Mouse (Mus musculus): Measurements from ENCODE around the gene Cst11. TPM values are rescaled to one million over a fixed set of nuclear protein-coding genes. Genes with fewer than 3 reads are reported as not detected.
A peak's percentile ranks its signal among the peaks of the same experiment; 100 is the strongest.
"Not testable (repeated sequence)": the region's sequence is repeated elsewhere in the genome, so short reads cannot be mapped to it uniquely, and the experiment has no call there.

Gene Cst11
- total RNA-seq (2014; rRNA removed; ENCODE audit: low replicate concordance) (not detected in 2 replicates), polyA plus RNA-seq (2015; fragmentation: Nextera tagmentation; extraction: Ambion mirVana) (not detected in 2 replicates)

DNA sequence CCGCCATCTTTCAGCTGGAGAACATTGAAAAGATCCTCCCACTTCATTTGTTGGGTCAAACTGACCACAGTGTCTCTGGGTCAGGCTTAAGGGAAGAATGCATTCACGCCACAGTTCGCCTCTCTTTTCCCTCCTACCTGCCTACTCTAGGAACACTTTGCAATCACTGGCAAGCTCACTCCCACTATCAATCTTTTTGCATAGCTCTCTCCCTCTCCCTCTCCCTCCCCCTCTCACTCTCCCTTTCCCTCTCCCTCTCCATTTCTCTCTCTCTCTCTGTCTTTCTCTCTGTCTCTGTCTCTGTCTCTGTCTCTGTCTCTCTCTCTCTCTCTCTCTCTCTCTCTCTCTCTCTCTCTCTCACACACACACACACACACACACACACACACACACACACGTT, at the start of gene Cst11:
Cst11 (minus strand) TSS at position 101 of the 400 bp plus-strand sequence.
- not testable (repeated sequence) for H3K9me3 ChIP-seq (replicated peaks; ENCODE audit: control insufficient read depth, low read length); H3K36me3 ChIP-seq (replicated peaks; ENCODE audit: control insufficient read depth, insufficient read depth, low read length); H3K4me2 ChIP-seq (ENCODE audit: low read depth, low read length); H3K4me3 ChIP-seq (ENCODE audit: low read depth, low read length); H3K4me1 ChIP-seq (ENCODE audit: control insufficient read depth, insufficient read depth); H3K9ac ChIP-seq (replicated peaks; ENCODE audit: low read depth, low read length); H3K27ac ChIP-seq (ENCODE audit: low read depth); ATAC-seq (ENCODE audit: insufficient read depth, low read depth); DNase-seq (ENCODE audit: low spot score); H3K27me3 ChIP-seq (ENCODE audit: control insufficient read depth, insufficient read depth, low read length)
- 79% methylated on average over 4 of the region's 4 CpGs for WGBS

DNA sequence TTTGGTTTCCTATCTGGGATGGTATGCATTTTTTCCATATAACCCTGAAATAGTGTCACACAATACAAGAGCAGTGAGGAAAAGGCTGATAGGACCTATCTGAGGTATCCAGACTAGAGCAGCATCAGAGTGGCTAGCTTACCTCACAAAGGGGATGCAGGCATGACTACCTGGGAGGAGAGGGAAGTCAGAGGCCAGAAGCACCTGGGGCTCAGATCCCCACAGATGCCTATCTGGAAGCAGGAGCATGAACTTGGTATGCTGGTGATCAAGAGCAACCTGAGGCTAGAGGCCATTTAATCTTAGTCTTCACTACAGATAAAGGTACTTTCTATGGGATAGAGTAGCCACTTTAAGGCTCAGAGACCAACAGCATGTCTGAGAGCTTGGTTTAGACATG, 48.6 kb upstream of the Cst11 start, which contains the start of gene Cst13:
Cst13 (plus strand) TSS at position 173 of the 400 bp plus-strand sequence.
- no peaks in the 10 kb centered on the region for H3K27me3 ChIP-seq (ENCODE audit: control insufficient read depth, insufficient read depth, low read length)
- H3K9ac ChIP-seq (replicated peaks; ENCODE audit: low read depth, low read length) = no peak within 1 kb of the TSS
- TF ChIP-seq EP300 (IDR thresholded peaks at IDR 0.05; ENCODE audit: low read depth) (no peak), CTCF (IDR thresholded peaks at IDR 0.05; ENCODE audit: low read depth) (no peak)
- no peaks in the 10 kb centered on the region for H3K4me1 ChIP-seq (ENCODE audit: control insufficient read depth, insufficient read depth)
- H3K27ac ChIP-seq (ENCODE audit: low read depth) = no peak within 1 kb of the TSS
- no peaks in the 10 kb centered on the region for H3K36me3 ChIP-seq (replicated peaks; ENCODE audit: control insufficient read depth, insufficient read depth, low read length)
- H3K9me3 ChIP-seq (replicated peaks; ENCODE audit: control insufficient read depth, low read length) = no peaks in the 10 kb centered on the region
- H3K4me3 ChIP-seq (ENCODE audit: low read depth, low read length) = no peak within 1 kb of the TSS
- no peak for ATAC-seq (ENCODE audit: insufficient read depth, low read depth)
- no peak within 1 kb of the TSS for H3K4me2 ChIP-seq (ENCODE audit: low read depth, low read length)
- no peak for DNase-seq (ENCODE audit: low spot score)

DNA sequence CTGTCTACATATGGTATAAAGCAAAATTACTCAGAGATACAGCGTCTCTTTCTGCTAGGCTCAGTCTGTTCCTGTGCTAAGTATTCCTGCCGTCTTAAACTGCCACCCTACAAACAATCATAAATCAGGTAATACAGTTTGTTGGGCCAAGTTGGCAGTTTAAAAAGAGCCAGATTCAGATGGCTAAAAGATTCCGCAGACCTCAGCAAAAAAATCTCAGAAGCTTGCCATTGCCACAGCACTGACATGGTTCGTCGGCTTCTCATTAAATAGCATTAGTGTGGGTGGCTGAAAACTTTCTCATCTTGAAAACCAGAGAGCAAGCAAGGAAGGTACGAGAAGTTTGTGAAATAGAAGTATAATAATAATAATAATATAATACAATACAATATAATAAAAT, 35.4 kb upstream of the Cst11 start:
- H3K4me1 ChIP-seq (ENCODE audit: control insufficient read depth, insufficient read depth) = peaks cover under 1% of the 10 kb centered on the region; the same call in 1 of the 2 replicates
- no peak for TF ChIP-seq EP300 (IDR thresholded peaks at IDR 0.05; ENCODE audit: low read depth)
- DNase-seq (ENCODE audit: low spot score) (no peak), ATAC-seq (ENCODE audit: insufficient read depth, low read depth) (no peak)
- WGBS = 72% methylated on average over 6 of the region's 6 CpGs
- H3K4me2 ChIP-seq (ENCODE audit: low read depth, low read length) = no peak overlapping the region
- no peak overlapping the region for H3K9ac ChIP-seq (replicated peaks; ENCODE audit: low read depth, low read length)
- H3K36me3 ChIP-seq (replicated peaks; ENCODE audit: control insufficient read depth, insufficient read depth, low read length) = no peaks in the 10 kb centered on the region
- H3K4me3 ChIP-seq (ENCODE audit: low read depth, low read length) = no peak overlapping the region
- H3K27ac ChIP-seq (ENCODE audit: low read depth) = no peak overlapping the region
- no peaks in the 10 kb centered on the region for H3K9me3 ChIP-seq (replicated peaks; ENCODE audit: control insufficient read depth, low read length)
- H3K27me3 ChIP-seq (ENCODE audit: control insufficient read depth, insufficient read depth, low read length) = no peaks in the 10 kb centered on the region

DNA sequence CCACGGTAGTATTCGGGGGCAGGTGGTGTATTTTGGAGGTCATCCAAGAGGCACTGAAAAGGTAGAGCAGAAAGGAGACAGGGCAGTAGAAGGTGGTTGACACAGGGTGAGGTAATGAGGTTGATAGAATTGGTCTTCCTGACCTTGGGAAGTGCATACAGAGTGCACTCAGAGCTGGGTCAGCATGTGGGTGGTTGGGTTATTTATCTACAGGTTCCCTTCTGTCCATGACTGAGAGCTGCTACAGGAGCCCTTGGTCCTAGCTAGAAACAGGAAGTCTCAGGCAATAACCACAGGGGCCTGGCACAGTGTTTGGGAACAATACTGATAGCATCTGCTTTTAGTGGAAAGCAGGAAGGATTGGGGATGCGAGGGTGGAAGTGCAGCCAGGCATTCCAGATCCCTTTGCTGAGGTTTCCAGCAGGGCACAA, 30.2 kb upstream of the Cst11 start:
- peaks cover 9% of the 10 kb centered on the region; the same call in 1 of the 2 replicates for H3K4me1 ChIP-seq (ENCODE audit: control insufficient read depth, insufficient read depth)
- peak; percentile 57 for ATAC-seq (ENCODE audit: insufficient read depth, low read depth)
- no peak overlapping the region for H3K27ac ChIP-seq (ENCODE audit: low read depth)
- H3K4me3 ChIP-seq (ENCODE audit: low read depth, low read length) = no peak overlapping the region
- DNase-seq (ENCODE audit: low spot score) = no peak
- no peaks in the 10 kb centered on the region for H3K27me3 ChIP-seq (ENCODE audit: control insufficient read depth, insufficient read depth, low read length)
- H3K36me3 ChIP-seq (replicated peaks; ENCODE audit: control insufficient read depth, insufficient read depth, low read length) = no peaks in the 10 kb centered on the region
- H3K9me3 ChIP-seq (replicated peaks; ENCODE audit: control insufficient read depth, low read length) = no peaks in the 10 kb centered on the region
- no peak overlapping the region for H3K9ac ChIP-seq (replicated peaks; ENCODE audit: low read depth, low read length)
- no peak for TF ChIP-seq CTCF (IDR thresholded peaks at IDR 0.05; ENCODE audit: low read depth)
- TF ChIP-seq EP300 (IDR thresholded peaks at IDR 0.05; ENCODE audit: low read depth) = no peak
- no peak overlapping the region for H3K4me2 ChIP-seq (ENCODE audit: low read depth, low read length)
- 16% methylated on average over 3 of the region's 3 CpGs for whole genome bisulfite sequencing

DNA sequence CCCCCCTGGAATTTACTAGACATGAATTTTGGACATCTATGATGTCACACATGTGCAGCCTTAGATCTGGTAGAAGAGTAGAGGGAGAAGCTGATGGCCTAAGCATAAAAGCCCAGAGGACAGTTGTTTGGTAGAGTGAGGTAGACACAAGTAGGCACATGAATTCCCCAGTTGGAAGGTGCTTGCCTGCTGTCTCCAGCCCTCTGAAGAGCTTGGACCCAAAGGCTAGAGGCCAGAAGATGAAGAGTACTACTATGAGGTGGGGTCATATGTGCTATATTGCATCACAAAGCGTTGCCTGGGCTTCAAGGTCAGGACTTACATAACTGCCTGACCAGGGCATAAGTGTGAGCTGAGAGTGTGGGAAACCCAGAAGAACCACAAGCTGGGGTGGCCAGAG, 27.2 kb upstream of the Cst11 start, which contains the start of gene Cst8:
Cst8 (plus strand) TSS at position 301 of the 400 bp plus-strand sequence.
- Histone ChIP-seq H3K4me3 (ENCODE audit: low read depth, low read length) (no peak within 1 kb of the TSS), H3K4me1 (ENCODE audit: control insufficient read depth, insufficient read depth) (peaks cover 9% of the 10 kb centered on the region; the same call in 1 of the 2 replicates), H3K27me3 (ENCODE audit: control insufficient read depth, insufficient read depth, low read length) (no peaks in the 10 kb centered on the region), H3K9me3 (replicated peaks; ENCODE audit: control insufficient read depth, low read length) (no peaks in the 10 kb centered on the region), H3K27ac (ENCODE audit: low read depth) (no peak within 1 kb of the TSS), H3K36me3 (replicated peaks; ENCODE audit: control insufficient read depth, insufficient read depth, low read length) (no peaks in the 10 kb centered on the region), H3K9ac (replicated peaks; ENCODE audit: low read depth, low read length) (no peak within 1 kb of the TSS), H3K4me2 (ENCODE audit: low read depth, low read length) (no peak within 1 kb of the TSS)
- ATAC-seq (ENCODE audit: insufficient read depth, low read depth) = no peak
- 96% methylated on average over 1 of the region's 1 CpGs for WGBS
- TF ChIP-seq CTCF (IDR thresholded peaks at IDR 0.05; ENCODE audit: low read depth) (no peak), EP300 (IDR thresholded peaks at IDR 0.05; ENCODE audit: low read depth) (no peak)
- DNase-seq (ENCODE audit: low spot score) = no peak

DNA sequence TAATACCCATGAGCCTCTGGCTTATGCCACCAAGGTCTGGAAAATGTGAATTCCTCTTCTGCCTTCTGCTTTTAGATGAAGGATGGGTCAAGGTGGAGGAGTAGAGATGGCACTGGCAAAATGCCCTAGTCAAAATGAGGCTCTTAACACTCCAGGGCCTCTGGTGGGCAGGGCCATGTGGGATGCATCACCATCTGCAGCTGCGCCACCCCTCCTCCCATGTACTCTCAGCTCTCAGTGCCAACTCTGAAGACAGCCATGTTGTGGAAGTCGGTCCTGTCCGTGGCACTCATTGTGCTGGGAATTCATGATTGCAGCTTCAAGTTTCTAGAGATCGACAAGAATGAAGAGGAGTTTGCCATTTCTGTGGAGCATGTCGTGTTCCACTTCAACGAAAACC, 17.8 kb upstream of the Cst11 start, which contains the start of gene Cst12:
Cst12 (plus strand) TSS at position 220 of the 400 bp plus-strand sequence.
- H3K4me2 ChIP-seq (ENCODE audit: low read depth, low read length) = no peak within 1 kb of the TSS
- DNase-seq (ENCODE audit: low spot score) = no peak
- H3K27me3 ChIP-seq (ENCODE audit: control insufficient read depth, insufficient read depth, low read length) = no peaks in the 10 kb centered on the region
- no peaks in the 10 kb centered on the region for H3K4me1 ChIP-seq (ENCODE audit: control insufficient read depth, insufficient read depth)
- no peak within 1 kb of the TSS for H3K27ac ChIP-seq (ENCODE audit: low read depth)
- TF ChIP-seq CTCF (IDR thresholded peaks at IDR 0.05; ENCODE audit: low read depth) (no peak), EP300 (IDR thresholded peaks at IDR 0.05; ENCODE audit: low read depth) (no peak)
- H3K9me3 ChIP-seq (replicated peaks; ENCODE audit: control insufficient read depth, low read length) = no peaks in the 10 kb centered on the region
- no peak for ATAC-seq (ENCODE audit: insufficient read depth, low read depth)
- no peaks in the 10 kb centered on the region for H3K36me3 ChIP-seq (replicated peaks; ENCODE audit: control insufficient read depth, insufficient read depth, low read length)
- H3K4me3 ChIP-seq (ENCODE audit: low read depth, low read length) = no peak within 1 kb of the TSS
- no peak within 1 kb of the TSS for H3K9ac ChIP-seq (replicated peaks; ENCODE audit: low read depth, low read length)
- WGBS = 86% methylated on average over 6 of the region's 6 CpGs

Measured in heart, postnatal 0 days (tissue).